Mouse (Mus musculus) C2C12 (cell line): ENCODE measurements around the gene Art4. TPM values are rescaled to one million over a fixed set of nuclear protein-coding genes. Genes with fewer than 3 reads are reported as not detected.

Source experiments
- H3K27me3 ChIP-seq: one replicate; pipeline ENCODE4 v1.6.1; 2011; ENCODE audit not compliant: control insufficient read depth, insufficient read depth, insufficient read length
- H3K36me3 ChIP-seq: one replicate; pipeline ENCODE4 v1.6.1; 2011; ENCODE audit not compliant: control insufficient read depth, insufficient read depth
- H3K4me3 ChIP-seq: one replicate; pipeline ENCODE4 v1.5.1; 2011; ENCODE audit warnings: mild to moderate bottlenecking, control low read depth; ENCODE audit not compliant: poor library complexity, insufficient read depth, severe bottlenecking
- H3K79me2 ChIP-seq: one replicate; pipeline ENCODE4 v1.6.1; 2011; ENCODE audit not compliant: control insufficient read depth, insufficient read depth
- H3K79me3 ChIP-seq: one replicate; pipeline ENCODE4 v1.6.1; 2011; ENCODE audit warnings: low read depth, control low read depth
- H3ac ChIP-seq: one replicate; pipeline ENCODE3; 2011; ENCODE audit warnings: low read depth; ENCODE audit not compliant: control insufficient read depth, insufficient read length
- CEBPB ChIP-seq: IDR thresholded peaks from one replicate; pipeline ENCODE4 v1.6.1; 2011; ENCODE audit warnings: low read depth, mild to moderate bottlenecking, control low read depth, moderate library complexity
- CTCF ChIP-seq: IDR thresholded peaks from one replicate; pipeline ENCODE4 v1.5.1; 2011; ENCODE audit not compliant: control insufficient read depth, insufficient read depth, insufficient read length
- FOSL1 ChIP-seq: IDR thresholded peaks from one replicate; pipeline ENCODE4 v1.8.0; 2011; ENCODE audit warnings: mild to moderate bottlenecking, low read length; ENCODE audit not compliant: poor library complexity, insufficient read depth, severe bottlenecking
- MAX ChIP-seq: IDR thresholded peaks from one replicate; pipeline ENCODE4 v1.6.1; 2011; ENCODE audit warnings: mild to moderate bottlenecking, control low read depth
- MYOD1 ChIP-seq: IDR thresholded peaks from one replicate; pipeline ENCODE4 v1.6.1; 2011; ENCODE audit warnings: low read depth; ENCODE audit not compliant: control insufficient read depth, insufficient read length
- MYOG ChIP-seq: IDR thresholded peaks from one replicate; pipeline ENCODE4 v1.6.1; 2011; ENCODE audit not compliant: control insufficient read depth, insufficient read length; ENCODE audit errors: extremely low read depth
- USF1 ChIP-seq: IDR thresholded peaks from one replicate; pipeline ENCODE4 v1.6.1; 2011; ENCODE audit warnings: low read depth, mild to moderate bottlenecking, control low read depth, moderate library complexity
- polyA plus RNA-seq: library from polyadenylated mRNA; unstranded; fragments of >200 nt; fragmentation: generic; extraction: Trizol; gene quantifications from one replicate; pipeline ENCODE4 v1.2.1, GENCODE M21; 2012; ENCODE audit warnings: missing spikeins

The Art4 gene
- polyA plus RNA-seq, 1 experiment: not detected

DNA sequence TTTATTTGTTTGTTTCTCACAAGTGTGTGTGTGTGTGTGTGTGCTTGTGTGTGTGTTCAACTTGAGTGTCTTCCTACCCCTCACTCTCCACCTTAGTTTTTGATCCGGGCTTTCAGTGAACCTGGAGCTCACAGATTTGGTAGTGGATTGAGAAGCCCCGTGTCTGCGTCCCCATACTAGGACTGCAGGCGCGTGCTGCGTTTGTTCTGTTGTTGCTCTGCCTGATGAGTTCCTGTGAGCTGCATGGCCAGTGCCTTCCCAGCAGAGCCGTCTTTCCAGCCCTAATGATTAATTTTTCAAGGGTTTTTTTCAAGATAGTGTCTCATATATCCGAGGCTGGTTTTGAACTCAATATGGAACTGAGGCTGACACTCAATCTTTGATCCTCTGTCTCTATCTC is 887 bp upstream of the Art4 start:
- Histone ChIP-seq H3K79me3 (no peaks in the 10 kb centered on the region), H3ac (no peak overlapping the region), H3K27me3 (no peaks in the 10 kb centered on the region), H3K79me2 (no peaks in the 10 kb centered on the region), H3K4me3 (no peak overlapping the region), H3K36me3 (no peaks in the 10 kb centered on the region)
- TF ChIP-seq MAX: no peak
- no peak for TF ChIP-seq CTCF
- no peak for TF ChIP-seq FOSL1
- no peak for TF ChIP-seq MYOG
- TF ChIP-seq USF1: no peak
- no peak for TF ChIP-seq MYOD1
- no peak for TF ChIP-seq CEBPB

DNA sequence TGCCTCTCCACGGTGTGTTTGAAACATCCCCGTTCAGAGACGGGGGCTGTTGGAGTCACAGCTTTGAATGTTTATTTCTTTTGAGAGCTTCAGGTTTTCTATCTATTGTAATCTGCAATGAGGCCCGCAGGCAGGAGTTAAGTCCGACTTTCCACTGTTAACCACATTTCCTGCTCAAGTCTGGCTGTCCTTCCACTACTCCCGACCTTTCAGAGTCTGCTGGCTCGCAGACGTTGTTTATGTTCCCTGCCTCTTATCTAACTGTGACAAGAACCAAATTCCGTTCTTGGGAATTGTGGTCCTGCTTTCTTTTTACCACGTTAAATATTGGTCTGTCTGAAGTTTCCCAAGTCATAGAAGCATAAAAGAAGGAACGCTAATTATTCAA is 334 bp upstream of the Art4 start:
- H3K79me2 ChIP-seq: no peaks in the 10 kb centered on the region
- no peaks in the 10 kb centered on the region for H3K27me3 ChIP-seq
- H3ac ChIP-seq: no peak overlapping the region
- no peak for TF ChIP-seq CEBPB
- TF ChIP-seq MYOD1: no peak
- no peak for TF ChIP-seq MAX
- TF ChIP-seq MYOG: no peak
- H3K4me3 ChIP-seq: no peak overlapping the region
- H3K36me3 ChIP-seq: no peaks in the 10 kb centered on the region
- H3K79me3 ChIP-seq: no peaks in the 10 kb centered on the region

DNA sequence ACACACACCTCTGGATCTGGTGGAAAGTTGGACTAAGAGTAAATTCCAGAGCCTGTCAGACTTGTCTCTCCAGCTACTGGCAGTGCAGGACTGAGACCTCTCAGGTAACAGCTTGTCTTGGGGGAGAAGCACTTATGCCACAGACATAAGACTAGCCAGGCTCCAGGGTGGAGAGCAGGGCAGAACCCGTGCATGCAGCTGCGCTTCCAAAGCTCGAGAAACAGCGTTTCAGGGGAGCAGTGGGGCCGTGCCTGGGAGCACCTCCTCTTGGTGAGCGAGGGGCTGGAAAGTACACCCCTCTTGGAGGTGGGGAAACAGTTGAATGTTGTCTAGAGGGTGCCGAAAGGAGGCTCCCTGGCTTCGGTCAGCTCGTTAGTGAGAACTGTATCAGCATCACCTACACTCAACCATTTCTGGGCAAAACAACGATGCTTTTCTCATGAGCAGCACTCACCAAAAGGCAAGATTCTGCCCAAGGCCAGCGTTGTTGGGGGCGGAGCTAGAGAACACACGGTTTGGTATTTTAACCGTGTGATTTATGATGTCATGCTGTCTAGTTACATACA is 1.4 kb downstream of the Art4 start:
- no peaks in the 10 kb centered on the region for H3K27me3 ChIP-seq
- H3K79me2 ChIP-seq: no peaks in the 10 kb centered on the region
- no peaks in the 10 kb centered on the region for H3K79me3 ChIP-seq
- H3ac ChIP-seq: no peak overlapping the region
- no peak for TF ChIP-seq USF1
- TF ChIP-seq CEBPB: no peak
- TF ChIP-seq MYOG: no peak
- TF ChIP-seq MYOD1: no peak
- TF ChIP-seq FOSL1: no peak
- no peak for TF ChIP-seq MAX
- TF ChIP-seq CTCF: no peak
- no peaks in the 10 kb centered on the region for H3K36me3 ChIP-seq
- no peak overlapping the region for H3K4me3 ChIP-seq

DNA sequence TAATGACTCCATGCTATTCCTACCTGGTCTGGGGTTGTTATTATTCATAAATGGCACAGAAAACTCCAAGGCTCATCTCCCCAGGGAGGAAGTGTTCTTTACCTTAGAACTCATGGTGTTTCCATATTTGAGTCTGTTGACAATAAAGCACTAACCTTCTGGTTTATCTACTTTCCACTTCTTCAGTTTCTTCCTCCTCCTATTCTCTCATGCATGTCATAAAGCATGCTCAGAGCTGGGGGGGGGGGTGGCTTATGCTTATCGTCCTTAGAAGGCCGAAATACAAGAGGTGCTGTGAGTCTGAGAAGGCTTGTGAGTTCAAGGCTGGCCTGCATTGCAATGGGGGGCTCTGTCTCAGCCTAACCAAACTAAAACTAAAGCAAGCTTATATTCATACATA is 2.4 kb downstream of the Art4 start:
- H3K4me3 ChIP-seq: no peak overlapping the region
- no peak overlapping the region for H3ac ChIP-seq
- H3K27me3 ChIP-seq: no peaks in the 10 kb centered on the region
- TF ChIP-seq USF1: no peak
- no peak for TF ChIP-seq MYOD1
- TF ChIP-seq MAX: no peak
- no peak for TF ChIP-seq MYOG
- TF ChIP-seq CTCF: no peak
- no peak for TF ChIP-seq FOSL1
- TF ChIP-seq CEBPB: no peak
- H3K79me2 ChIP-seq: no peaks in the 10 kb centered on the region
- H3K79me3 ChIP-seq: no peaks in the 10 kb centered on the region
- H3K36me3 ChIP-seq: no peaks in the 10 kb centered on the region

DNA sequence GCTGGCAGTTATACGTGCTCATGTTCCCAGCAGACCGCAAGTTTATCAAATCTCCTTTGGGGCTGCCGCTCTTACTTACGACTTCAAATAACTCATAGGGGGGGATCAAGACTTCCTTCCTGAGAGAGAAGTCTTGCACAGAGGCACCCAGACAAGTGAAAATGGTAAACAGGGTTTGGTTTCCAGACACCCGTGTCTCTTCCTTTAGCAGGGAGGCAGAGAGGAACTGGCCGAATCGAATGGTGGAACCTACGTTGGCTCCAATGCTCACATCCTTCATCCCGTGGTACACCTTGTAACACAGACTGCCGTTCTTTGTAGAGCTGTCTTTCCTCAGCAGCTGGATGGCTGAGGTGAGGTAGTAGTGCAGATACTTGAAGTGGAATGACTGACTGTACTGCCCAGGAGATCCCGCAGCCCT is 3.2 kb downstream of the Art4 start:
- Histone ChIP-seq H3K27me3 (no peaks in the 10 kb centered on the region), H3K79me2 (no peaks in the 10 kb centered on the region), H3K79me3 (no peaks in the 10 kb centered on the region), H3K4me3 (no peak overlapping the region), H3ac (no peak overlapping the region), H3K36me3 (no peaks in the 10 kb centered on the region)
- TF ChIP-seq FOSL1 (no peak), CTCF (no peak), MAX (no peak), MYOG (no peak), CEBPB (no peak), MYOD1 (no peak), USF1 (no peak)

DNA sequence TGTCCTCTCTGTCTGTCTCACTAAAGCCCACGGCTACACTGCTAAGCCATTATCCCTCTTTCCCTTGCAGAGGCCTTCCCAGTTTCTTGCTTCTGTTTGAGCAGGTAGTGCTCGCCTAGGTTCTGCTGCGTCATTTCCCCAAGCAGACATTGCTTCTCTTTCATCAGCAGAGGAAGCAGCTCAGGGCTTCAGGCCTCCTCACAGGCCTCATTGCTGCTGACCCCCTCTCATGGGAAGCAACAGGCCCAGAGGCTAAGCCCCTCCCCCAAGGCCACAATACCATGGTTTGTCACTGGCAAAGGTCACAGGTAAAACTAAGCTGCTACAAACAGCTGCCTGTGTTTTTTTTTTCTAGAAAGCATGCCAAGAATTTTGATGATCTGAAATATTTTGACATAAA is 4.8 kb downstream of the Art4 start:
- H3K4me3 ChIP-seq: no peak overlapping the region
- no peak overlapping the region for H3ac ChIP-seq
- H3K36me3 ChIP-seq: no peaks in the 10 kb centered on the region
- no peaks in the 10 kb centered on the region for H3K79me3 ChIP-seq
- no peaks in the 10 kb centered on the region for H3K79me2 ChIP-seq
- TF ChIP-seq MYOG: no peak
- no peaks in the 10 kb centered on the region for H3K27me3 ChIP-seq
